8 mouse cellular contexts compared by ENCODE assay signal in the genomic region with DNA sequence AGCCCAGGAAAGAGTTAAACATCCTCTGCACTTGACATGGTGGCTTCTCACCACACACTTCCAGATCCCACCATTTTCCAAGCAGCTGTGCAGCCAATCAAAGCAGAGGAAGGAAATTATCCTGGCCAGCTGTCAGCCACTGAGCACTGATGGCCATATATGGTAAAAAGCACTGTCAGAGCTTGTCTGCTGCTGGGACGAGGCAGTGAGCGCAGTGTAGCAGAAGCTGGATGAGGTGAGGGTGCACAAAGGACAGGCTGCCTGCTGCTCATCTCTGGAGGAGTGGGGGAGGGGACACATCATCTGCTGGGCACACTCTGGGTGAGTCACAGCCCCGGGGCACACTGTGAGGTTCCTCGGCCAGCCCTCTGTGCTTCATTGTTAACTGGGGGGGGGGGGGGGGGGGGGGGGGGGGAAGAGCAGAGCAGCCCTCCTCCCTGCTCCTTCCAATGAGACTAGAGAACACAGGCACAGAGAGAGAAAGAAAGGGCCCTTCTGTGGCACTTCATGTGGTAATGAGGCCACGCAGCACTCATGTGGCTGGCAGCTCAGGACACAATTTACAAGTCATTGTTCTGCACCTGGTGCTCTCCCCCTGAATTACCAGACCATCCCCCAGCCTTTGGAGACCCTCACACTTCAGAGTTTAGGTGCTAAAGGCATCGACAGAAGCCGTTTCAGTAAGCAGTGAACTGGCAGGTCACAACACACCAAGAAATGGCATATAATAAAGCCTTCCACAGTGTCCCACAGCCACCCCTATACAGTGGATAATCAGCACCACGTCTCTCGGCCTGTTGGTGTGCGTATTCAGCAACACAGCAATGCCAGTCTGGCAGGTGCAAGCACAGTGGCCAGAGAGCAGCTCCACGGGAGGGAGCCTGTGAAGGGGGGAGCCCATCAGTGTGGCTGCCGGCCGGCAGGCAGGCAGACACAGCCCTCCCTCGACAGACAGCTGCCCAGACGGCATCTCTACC. TPM values are rescaled to one million over a fixed set of nuclear protein-coding genes. Genes with fewer than 3 reads are reported as not detected.
DNase-seq lines count a peak whose midpoint lies in the region; ATAC-seq and TF ChIP-seq lines count a peak whose summit lies in the region.

No protein-coding gene starts in this region.

- H3K4me3 ChIP-seq in embryonic facial prominence, embryonic 13.5 days = no peak overlapping the region
- H3K4me3 ChIP-seq in heart, embryonic 13.5 days = peak overlapping the region; percentile 42
- no peak overlapping the region for H3K4me3 ChIP-seq in kidney, postnatal 0 days (replicated peaks; ENCODE audit: low read depth, low read length)
- no peak overlapping the region for H3K4me3 ChIP-seq in liver, embryonic 12.5 days

- peaks cover 63% of the 10 kb centered on the region for H3K4me1 ChIP-seq in embryonic facial prominence, embryonic 13.5 days
- H3K4me1 ChIP-seq in heart, embryonic 13.5 days = peaks cover 96% of the 10 kb centered on the region
- H3K4me1 ChIP-seq in kidney, postnatal 0 days (replicated peaks; ENCODE audit: insufficient read depth, low read length) = peaks cover 42% of the 10 kb centered on the region
- H3K4me1 ChIP-seq in liver, embryonic 12.5 days = peaks cover 76% of the 10 kb centered on the region

- WGBS in embryonic facial prominence, embryonic 13.5 days = 8% methylated on average over 13 of the region's 15 CpGs
- WGBS in heart, embryonic 13.5 days = 8% methylated on average over 15 of the region's 15 CpGs
- 12% methylated on average over 14 of the region's 15 CpGs for WGBS in kidney, postnatal 0 days
- 29% methylated on average over 14 of the region's 15 CpGs for WGBS in liver, embryonic 12.5 days (ENCODE audit: insufficient replicate concordance)

- TF ChIP-seq CTCF in kidney, postnatal 0 days (IDR thresholded peaks at IDR 0.05; ENCODE audit: low read depth) = no peak

- peaks cover 22% of the 10 kb centered on the region for H3K36me3 ChIP-seq in embryonic facial prominence, embryonic 13.5 days
- peaks cover 36% of the 10 kb centered on the region for H3K36me3 ChIP-seq in heart, embryonic 13.5 days
- H3K36me3 ChIP-seq in kidney, postnatal 0 days (ENCODE audit: insufficient read depth, low read length) = 0 out of 2 replicates have a peak, but pooled peaks cover 7% of the 10 kb centered on the region
- H3K36me3 ChIP-seq in liver, embryonic 12.5 days = peaks cover 28% of the 10 kb centered on the region

- peak; percentile 79 for ATAC-seq in embryonic facial prominence, embryonic 13.5 days (ENCODE audit: insufficient number of reproducible peaks, insufficient read depth, low FRiP score, low TSS enrichment, low read depth)
- peak; percentile 58 for ATAC-seq in heart, embryonic 13.5 days (ENCODE audit: extremely low read depth, insufficient number of reproducible peaks, low FRiP score, low TSS enrichment)
- ATAC-seq in kidney, postnatal 0 days (replicated peaks; ENCODE audit: low FRiP score, low read depth) = peak; percentile 80
- ATAC-seq in liver, embryonic 12.5 days = peak; percentile 73
- ATAC-seq in monocyte, adult 5-6 weeks (replicated peaks; ENCODE audit: insufficient number of reproducible peaks, low FRiP score, low TSS enrichment, poor library complexity, severe bottlenecking) = peak; percentile 56; the same call in 1 of the 2 replicates

- no peaks in the 10 kb centered on the region for H3K9me3 ChIP-seq in embryonic facial prominence, embryonic 13.5 days
- no peaks in the 10 kb centered on the region for H3K9me3 ChIP-seq in heart, embryonic 13.5 days
- H3K9me3 ChIP-seq in kidney, postnatal 0 days (replicated peaks; ENCODE audit: low read length) = no peaks in the 10 kb centered on the region
- no peaks in the 10 kb centered on the region for H3K9me3 ChIP-seq in liver, embryonic 12.5 days (replicated peaks)

- peak overlapping the region; percentile 36; the same call in 1 of the 2 replicates for H3K9ac ChIP-seq in embryonic facial prominence, embryonic 13.5 days
- H3K9ac ChIP-seq in heart, embryonic 13.5 days = peak overlapping the region; percentile 83
- peak overlapping the region; percentile 10; the same call in 1 of the 2 replicates for H3K9ac ChIP-seq in kidney, postnatal 0 days (ENCODE audit: low read depth, low read length)
- peak overlapping the region; percentile 41; the same call in 1 of the 2 replicates for H3K9ac ChIP-seq in liver, embryonic 12.5 days

- no peaks in the 10 kb centered on the region for H3K27me3 ChIP-seq in embryonic facial prominence, embryonic 13.5 days
- H3K27me3 ChIP-seq in heart, embryonic 13.5 days (replicated peaks) = no peaks in the 10 kb centered on the region
- no peaks in the 10 kb centered on the region for H3K27me3 ChIP-seq in kidney, postnatal 0 days (ENCODE audit: insufficient read depth, low read length)
- no peaks in the 10 kb centered on the region for H3K27me3 ChIP-seq in liver, embryonic 12.5 days (replicated peaks)

- H3K4me2 ChIP-seq in embryonic facial prominence, embryonic 13.5 days = peak overlapping the region; percentile 43
- peak overlapping the region; percentile 68 for H3K4me2 ChIP-seq in heart, embryonic 13.5 days
- peak overlapping the region; percentile 19; the same call in 1 of the 2 replicates for H3K4me2 ChIP-seq in kidney, postnatal 0 days (ENCODE audit: low read length)
- peak overlapping the region; percentile 26; the same call in 1 of the 2 replicates for H3K4me2 ChIP-seq in liver, embryonic 12.5 days

- H3K27ac ChIP-seq in embryonic facial prominence, embryonic 13.5 days = peak overlapping the region; percentile 85
- peak overlapping the region; percentile 96 for H3K27ac ChIP-seq in heart, embryonic 13.5 days (replicated peaks)
- peak overlapping the region; percentile 67 for H3K27ac ChIP-seq in kidney, postnatal 0 days
- H3K27ac ChIP-seq in liver, embryonic 12.5 days = peak overlapping the region; percentile 68

- peak; percentile 14 for DNase-seq in B cell, adult 2 months
- peak; percentile 45 to 55 for DNase-seq in adrenal gland, adult 18-20 months (ENCODE audit: low spot score in 2 of 2)
- DNase-seq in kidney, postnatal 0 days (ENCODE audit: low spot score) = peak; percentile 95
- DNase-seq in telencephalon, adult 2 months (ENCODE audit: low read depth, low spot score) = peak; percentile 84

RNA-seq across cellular contexts. Expression of gene Coro1c, which starts 35.3 kb away (rescaled TPM):
- 10 to 100 TPM; 43.9 to 56.3 TPM for total RNA-seq in adrenal gland, adult 18-20 months (2021)
- 88.6 and 88.9 TPM in 2 replicates for polyA plus RNA-seq in embryonic facial prominence, embryonic 13.5 days (2015; fragmentation: Nextera tagmentation; extraction: Ambion mirVana)
- polyA plus RNA-seq in heart, embryonic 13.5 days (2015; fragmentation: Nextera tagmentation; extraction: Ambion mirVana) = 95.4 and 99.4 TPM in 2 replicates
- 69.5 and 86.7 TPM in 2 replicates for polyA plus RNA-seq in kidney, postnatal 0 days (2015; fragmentation: Nextera tagmentation; extraction: Ambion mirVana)
- 78.7 and 78.8 TPM in 2 replicates for polyA plus RNA-seq in liver, embryonic 12.5 days (2016; fragmentation: Nextera tagmentation; extraction: Ambion mirVana)
- 129 to 177 TPM (median 136 TPM) in 3 replicates for total RNA-seq in monocyte, adult 5-6 weeks (2017)

RNA-seq across cellular contexts. Expression of gene Selplg, which starts 40.8 kb away (rescaled TPM):
- total RNA-seq in adrenal gland, adult 18-20 months (2021) = 10 to 100 TPM in 1 of 2 experiments, 1 to 10 TPM in 1; 4.5 to 10.0 TPM
- polyA plus RNA-seq in embryonic facial prominence, embryonic 13.5 days (2015; fragmentation: Nextera tagmentation; extraction: Ambion mirVana) = 2.2 and 2.3 TPM in 2 replicates
- 1.2 and 1.3 TPM in 2 replicates for polyA plus RNA-seq in heart, embryonic 13.5 days (2015; fragmentation: Nextera tagmentation; extraction: Ambion mirVana)
- 2.1 and 2.4 TPM in 2 replicates for polyA plus RNA-seq in kidney, postnatal 0 days (2015; fragmentation: Nextera tagmentation; extraction: Ambion mirVana)
- 10.8 and 11.6 TPM in 2 replicates for polyA plus RNA-seq in liver, embryonic 12.5 days (2016; fragmentation: Nextera tagmentation; extraction: Ambion mirVana)
- 212 to 415 TPM (median 221 TPM) in 3 replicates for total RNA-seq in monocyte, adult 5-6 weeks (2017)

Comparison
In these comparisons a context has a peak if more than half of its experiments do, and no peak if none do; other contexts are left out.
1. DNase-seq: peak in every context shown above with its lines; median percentile 95 in kidney, postnatal 0 days; 84 in telencephalon, adult 2 months; 50 in adrenal gland, adult 18-20 months; 14 in B cell, adult 2 months.
2. H3K9ac ChIP-seq: peak in every context shown above with its lines; median percentile 83 in heart, embryonic 13.5 days; 41 in liver, embryonic 12.5 days; 36 in embryonic facial prominence, embryonic 13.5 days; 10 in kidney, postnatal 0 days.